Mouse (Mus musculus) frontal cortex, adult 2 months (tissue): Measurements from ENCODE around the gene Dcbld2. TPM values are rescaled to one million over a fixed set of nuclear protein-coding genes. Genes with fewer than 3 reads are reported as not detected.
A peak's percentile ranks its signal among the peaks of the same experiment; 100 is the strongest.
"Not testable (repeated sequence)": the region's sequence is repeated elsewhere in the genome, so short reads cannot be mapped to it uniquely, and the experiment has no call there.

Experiments
- DNase-seq, 2 experiments: peaks; one replicate each; pipeline ENCODE4 v3.0.0; 2022; ENCODE audit warnings: low spot score in 1 of 2; ENCODE audit errors: extremely low spot score in 1 of 2
- polyA plus RNA-seq: library from polyadenylated mRNA; depleted of rRNA; stranded (reverse); fragments of >200 nt; gene quantifications from 2 replicates; pipeline ENCODE4 v1.2.3, GENCODE M21; 2012

The Dcbld2 gene
- polyA plus RNA-seq, 1 experiment: 16.7 TPM

DNA sequence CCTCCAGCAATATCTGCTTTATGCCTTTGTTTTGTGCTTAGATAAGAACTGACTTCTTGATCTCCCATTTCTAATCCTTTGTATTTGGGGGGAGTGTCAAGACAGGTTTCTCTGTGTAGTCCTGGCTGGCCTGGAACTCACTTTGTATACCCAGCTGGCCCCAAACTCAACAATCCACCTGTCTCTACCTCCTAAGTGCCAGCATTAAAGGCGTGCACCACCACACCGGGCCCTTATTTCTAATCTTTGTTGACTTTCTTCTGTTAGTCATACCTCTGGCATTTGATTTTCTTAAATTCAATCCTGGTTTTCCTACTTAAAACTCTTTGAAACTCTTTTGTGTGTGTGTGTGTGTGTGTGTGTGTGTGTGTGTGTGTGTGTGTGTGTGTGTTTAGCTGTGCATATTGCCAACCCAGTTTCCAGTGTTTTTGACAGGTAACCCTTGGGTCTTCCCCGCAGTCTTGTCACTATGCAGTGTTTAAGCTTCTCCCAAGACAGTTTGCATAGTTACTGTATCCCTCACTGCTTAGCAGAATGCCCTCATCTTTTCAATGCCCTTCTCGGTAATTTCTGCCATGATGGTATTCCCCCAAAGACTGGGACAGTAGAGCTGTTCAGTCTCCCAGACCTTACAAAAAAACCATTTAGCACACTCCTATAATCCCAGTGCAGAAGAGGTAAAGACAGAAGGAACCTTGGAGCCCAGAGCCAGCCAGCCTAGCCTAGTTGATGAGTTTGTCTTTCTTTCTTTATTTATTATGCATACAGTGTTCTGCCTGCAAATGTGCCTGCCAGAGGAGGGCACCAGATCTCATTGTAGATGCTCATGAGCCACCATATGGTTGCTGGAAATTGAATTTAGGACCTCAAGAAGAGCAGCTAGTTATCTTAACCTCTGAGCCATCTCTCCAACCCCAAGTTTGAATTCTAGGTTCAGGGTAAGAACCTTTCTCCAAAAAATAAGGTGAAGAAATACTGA is 38.3 kb downstream of the Dcbld2 start:
- DNase-seq: no peak

DNA sequence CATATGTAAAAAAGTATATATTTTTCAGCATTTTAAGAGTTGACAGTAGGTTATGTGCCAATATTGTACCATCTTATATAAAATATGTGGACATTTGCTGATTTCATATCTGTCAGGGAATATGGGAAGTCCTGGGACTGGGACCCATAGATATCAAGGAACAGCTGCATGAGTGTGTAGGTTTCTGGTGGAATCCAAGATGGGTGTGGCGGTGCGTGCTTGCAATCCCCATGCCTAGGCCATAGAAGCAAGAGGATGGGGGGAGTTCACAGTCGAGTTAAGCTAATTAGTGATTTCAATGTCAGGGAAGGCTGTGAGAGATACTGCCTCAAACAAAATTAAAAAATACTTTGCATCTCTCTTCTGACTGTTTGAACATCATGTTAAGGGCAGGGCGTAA is 40.8 kb downstream of the Dcbld2 start:
- no peak for DNase-seq

DNA sequence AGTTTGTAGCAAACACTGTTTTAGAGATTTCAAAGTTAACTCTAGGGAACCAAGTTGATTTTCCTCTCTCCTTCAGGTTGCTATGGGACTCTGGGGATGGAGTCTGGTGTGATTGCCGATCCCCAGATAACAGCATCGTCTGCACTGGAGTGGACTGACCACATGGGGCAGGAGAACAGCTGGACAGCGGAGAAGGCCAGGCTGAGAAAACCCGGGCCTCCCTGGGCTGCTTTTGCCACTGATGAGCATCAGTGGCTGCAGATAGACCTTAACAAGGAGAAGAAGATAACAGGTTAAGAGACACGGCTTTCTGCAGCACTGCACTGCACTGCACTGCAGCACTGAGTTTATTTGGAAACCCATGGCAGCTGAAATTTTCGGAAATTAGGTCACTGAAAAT is 42.4 kb downstream of the Dcbld2 start:
- DNase-seq: no peak

DNA sequence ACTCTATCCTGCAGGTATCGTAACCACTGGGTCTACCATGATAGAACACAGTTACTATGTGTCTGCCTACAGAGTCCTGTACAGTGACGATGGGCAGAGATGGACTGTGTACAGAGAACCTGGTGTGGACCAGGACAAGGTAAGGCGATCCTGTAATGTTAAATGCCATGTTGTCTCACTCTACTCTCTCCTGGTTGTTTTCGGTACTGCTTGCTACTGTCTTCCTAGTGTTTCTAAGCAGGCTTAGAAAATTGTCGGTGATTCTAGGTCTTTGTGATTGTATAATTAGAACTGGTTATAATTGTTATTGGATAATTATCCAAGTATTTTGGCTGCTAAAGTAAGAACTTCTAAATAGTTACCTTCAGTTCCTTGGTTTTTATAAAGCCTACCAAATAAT is 43.4 kb downstream of the Dcbld2 start:
- no peak for DNase-seq

DNA sequence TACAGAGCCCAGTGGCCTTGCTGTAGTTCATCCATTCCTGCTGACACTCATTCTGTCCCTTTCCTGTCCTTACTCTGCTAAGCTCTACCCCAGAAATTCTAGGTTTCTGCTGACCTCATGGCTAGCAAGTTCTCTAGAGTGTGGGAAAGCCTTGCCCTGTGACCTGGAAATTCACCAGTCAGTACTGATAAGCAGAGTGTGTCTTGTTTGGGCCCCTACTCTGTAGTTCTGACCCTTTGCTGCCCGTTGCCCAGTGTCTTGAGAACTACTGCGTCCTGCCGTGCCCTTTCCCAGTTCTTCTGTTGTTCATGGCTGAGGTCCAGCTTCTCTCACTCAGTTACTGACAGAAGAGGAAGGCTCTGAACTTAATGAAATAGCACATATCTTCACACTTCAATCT is 44.9 kb downstream of the Dcbld2 start:
- no peak for DNase-seq

DNA sequence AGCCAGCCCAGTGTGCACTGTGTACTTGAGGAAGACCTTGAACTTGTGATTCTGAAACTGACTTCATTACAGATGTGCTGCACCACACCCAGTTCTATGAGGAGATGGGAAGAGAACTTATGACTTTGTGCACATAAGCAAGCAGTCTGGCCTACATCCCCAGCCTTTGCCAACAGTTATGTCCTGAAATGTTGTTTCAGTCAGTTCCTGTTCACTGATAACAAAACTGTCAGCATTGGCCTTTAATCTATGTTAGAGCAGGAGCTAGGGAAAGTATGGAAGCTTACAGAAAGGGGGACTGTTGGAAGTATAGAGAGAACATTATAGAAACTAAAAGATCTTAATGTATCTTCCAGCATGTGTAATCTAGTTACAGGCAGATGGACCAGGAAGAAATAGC is 45.6 kb downstream of the Dcbld2 start:
- no peak for DNase-seq

DNA sequence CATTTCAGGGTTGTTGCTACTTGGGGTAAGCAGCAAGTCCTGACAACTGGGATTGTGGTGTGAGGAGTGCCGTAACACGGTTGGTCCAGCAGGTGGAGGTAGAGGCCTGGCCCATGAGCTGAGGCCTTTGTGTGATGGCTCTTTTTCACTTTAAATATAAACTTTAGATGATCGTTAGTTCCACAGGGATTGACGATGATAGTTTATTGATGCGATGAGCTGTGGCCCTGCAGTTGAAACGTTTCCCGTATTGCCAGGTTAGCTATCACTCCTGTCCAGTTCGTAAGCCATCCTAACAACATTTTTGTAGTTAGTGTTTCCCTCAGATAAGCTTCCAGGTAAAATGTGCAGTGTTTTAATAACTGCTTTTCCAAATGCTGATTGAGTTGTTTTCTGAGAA is 46.4 kb downstream of the Dcbld2 start:
- DNase-seq: peak in 1 of 2 experiments; percentile 74

DNA sequence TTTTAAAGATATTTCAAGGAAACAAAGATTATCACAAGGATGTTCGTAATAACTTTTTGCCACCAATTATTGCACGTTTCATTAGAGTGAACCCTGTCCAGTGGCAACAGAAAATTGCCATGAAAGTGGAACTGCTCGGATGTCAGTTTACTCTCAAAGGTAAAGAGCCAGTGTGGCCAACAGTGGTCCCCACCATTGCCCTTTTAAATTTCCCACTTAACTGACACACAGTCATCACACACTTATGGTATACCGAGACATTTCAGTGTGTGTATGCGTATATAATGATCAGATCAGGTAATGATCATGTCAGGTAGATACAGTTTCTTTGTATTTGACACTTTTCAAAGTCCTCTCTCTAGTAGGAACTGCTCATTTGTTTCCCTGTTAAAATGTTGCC is 46.9 kb downstream of the Dcbld2 start:
- no peak for DNase-seq

DNA sequence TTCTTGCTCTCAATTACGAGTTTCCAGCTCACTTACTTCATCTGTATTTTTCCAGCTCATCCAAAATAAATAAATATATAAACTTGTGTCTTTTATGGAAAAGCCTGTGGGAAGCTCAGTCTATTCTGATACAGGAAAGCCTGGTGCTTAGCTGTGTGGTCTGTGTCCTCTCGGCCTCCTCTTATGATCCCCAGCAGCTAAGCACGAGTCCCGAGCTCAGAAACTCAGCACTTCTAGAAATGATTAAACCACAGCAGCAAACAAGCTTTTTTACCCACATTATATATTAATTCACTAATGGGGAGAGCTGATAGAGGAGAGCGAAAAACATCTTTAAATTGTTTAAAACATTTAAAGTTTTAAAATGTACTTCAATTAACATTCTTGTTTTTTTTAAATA is 48.2 kb downstream of the Dcbld2 start:
- no peak for DNase-seq

DNA sequence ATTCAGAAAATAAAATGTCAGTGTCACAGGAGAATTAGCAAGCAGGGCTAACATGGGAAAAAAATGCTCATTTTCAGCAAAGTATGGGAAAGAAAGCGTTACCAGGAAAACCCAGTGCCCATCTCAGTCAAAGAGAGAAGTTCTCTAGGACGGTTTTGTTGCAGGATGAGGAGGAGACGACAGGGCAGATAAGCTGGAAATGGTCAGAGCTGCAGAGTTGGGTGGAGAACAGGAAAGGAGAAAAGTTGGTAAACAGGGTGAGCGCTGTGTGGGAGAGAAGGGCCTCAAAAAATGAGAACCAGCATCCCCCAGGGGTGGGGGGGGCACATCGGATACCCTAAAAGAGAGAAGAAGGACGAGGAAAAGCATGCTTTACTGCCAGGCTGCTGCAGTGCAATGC is 48.7 kb downstream of the Dcbld2 start:
- DNase-seq: no peak

DNA sequence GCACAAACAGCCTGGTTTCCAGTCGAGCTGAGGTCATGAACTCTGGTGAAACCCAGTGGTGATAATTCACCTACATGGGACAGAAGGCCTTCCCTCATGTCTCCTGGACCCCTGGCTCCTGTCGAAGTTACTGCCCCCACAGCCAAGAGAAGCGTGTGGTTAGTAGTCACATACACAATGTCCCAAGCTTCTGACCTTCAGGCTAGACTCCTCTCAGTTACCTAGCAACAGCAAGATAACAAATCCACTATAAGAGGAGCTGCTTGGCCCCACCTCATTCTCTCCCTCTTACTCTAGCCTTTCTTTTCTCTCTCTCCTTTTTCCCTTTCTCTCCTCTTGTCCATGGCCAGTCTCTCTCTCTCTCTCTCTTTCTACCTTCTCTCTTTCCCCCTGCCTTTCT is 51.7 kb downstream of the Dcbld2 start:
- DNase-seq: not testable (repeated sequence)

DNA sequence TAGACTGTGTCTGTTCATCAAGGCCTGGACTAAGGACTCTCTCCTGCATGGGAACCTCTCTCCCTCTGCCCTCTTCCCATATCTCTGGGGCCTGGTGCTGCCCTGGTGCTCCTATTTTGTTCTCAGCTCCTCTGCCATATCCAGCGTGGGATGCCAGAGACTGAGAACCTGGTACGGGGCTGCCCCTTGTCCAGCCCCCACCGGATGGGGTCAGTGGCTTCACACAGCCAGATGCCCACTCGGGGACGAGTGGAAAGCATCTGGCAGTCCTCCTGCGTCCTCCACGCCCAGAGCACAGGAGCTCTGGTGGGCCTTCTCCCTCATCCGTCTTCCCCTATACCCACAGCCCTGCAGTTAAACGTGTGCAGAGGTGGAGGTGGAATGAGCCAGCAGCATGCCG is 52.1 kb downstream of the Dcbld2 start:
- DNase-seq: no peak

DNA sequence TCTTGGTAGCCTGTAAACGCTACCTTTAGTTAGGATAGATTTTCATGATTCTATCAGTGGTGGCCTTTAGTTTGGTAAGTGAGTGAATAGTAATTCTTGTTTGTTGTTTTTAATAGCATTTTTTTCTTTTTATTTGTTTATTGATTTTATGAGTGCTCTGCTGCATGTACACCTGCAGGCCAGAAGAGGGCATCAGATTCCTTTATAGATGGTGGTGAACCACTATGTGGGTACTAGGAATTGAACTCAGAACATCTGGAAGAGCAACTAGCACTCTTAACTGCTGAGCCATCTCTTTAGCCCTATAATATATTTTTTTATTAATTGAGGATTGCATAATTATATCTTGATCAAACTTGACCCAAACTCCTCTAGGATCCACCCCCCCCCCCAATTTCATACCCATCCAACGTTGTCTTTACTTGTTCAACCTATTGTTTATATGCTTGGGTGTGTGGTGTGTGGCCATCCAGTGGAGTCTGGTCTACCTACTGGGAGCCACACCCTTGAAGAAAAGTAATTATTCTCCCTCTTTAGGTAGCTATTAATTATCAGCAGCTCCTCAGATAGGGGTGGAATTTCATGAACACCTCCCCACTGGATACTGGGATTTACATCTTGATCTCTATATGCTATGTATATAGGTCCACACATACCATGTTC is 53.7 kb downstream of the Dcbld2 start:
- DNase-seq: no peak

DNA sequence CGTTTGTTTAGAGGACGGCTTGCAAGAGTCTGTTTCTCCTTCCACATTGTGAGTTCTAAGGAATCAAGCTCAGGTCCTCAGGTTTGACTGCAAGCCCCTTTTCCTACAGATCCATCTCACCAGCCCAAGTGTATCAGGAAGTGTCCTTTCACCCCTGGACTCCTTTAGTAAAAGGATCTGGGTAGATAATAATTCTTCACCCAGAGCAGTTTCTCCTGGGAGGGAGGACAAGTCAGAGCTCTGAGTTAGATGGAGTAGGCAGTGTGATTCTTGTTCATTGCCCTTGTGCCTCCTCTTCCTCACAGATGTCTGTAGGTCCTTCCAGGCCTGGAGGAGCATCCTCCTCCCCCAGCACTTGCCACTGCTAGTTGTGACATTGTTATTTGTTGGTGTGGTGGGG is 54.3 kb downstream of the Dcbld2 start:
- no peak for DNase-seq

DNA sequence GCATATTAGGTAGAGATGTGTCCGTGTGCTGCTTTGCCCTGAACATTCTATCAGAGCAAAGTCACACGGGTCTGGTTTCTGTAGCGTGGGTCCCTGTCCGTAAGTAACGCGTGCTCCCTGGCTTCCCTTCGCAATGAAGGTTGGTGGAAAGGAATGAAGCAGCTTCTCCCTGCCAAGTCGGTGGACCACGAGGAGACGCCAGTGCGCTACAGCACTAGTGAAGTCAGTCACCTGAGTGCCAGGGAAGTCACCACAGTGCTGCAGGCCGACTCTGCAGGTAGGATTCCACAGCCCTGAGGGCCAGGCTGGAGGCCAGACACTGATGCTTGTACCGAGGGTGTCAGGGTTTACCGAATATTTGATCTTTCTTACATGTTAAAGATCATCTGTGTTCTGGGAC is 55.8 kb downstream of the Dcbld2 start:
- no peak for DNase-seq

DNA sequence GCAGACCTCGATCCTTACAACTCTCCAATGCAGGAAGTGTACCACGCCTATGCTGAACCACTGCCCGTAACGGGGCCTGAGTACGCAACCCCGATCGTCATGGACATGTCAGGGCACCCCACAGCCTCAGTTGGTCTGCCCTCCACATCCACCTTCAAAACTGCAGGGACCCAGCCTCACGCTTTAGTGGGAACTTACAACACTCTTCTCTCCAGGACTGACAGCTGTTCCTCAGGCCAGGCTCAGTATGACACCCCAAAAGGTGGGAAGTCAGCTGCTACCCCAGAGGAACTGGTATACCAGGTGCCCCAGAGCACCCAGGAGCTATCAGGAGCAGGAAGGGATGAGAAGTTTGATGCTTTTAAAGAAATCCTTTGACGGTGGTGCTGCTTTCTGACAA is 57.2 kb downstream of the Dcbld2 start:
- no peak for DNase-seq

DNA sequence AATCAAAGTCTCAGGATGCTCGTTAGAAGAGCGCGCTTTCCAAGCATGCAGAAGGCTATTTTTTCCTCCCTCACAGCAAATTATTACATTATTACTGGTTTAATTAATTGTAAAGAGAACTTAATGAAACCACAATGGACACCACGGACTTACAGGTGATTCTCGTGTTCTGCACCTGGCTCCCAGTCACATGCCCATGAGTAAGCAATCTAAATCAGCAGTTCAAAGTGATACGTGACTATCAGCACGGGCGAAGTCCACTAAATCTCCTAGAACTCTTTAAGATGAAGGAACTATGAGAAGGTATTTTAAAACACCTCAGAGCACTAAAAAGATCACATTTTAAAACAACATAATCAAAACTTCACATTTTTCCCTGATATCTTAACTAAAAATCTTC is 61.8 kb downstream of the Dcbld2 start:
- DNase-seq: no peak

DNA sequence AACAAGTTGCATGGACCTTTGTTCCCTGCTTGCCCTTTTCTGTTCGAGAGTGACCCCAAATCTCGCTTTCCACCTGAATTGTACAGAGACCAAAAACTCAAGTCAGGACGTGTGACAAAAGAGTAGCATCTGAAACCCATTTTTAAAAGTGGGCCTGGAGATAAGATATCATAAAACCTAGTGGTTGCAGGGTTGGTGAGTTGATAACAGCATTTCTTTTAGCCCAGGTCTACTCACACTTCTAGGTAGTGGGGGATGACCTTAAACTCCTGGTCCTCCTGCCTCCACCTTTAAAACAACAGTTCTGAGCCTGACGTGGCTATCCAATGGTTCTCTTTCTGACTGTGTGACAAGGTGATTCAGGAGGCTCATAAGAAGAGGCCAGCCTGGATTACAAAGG is 62.6 kb downstream of the Dcbld2 start:
- DNase-seq: no peak

DNA sequence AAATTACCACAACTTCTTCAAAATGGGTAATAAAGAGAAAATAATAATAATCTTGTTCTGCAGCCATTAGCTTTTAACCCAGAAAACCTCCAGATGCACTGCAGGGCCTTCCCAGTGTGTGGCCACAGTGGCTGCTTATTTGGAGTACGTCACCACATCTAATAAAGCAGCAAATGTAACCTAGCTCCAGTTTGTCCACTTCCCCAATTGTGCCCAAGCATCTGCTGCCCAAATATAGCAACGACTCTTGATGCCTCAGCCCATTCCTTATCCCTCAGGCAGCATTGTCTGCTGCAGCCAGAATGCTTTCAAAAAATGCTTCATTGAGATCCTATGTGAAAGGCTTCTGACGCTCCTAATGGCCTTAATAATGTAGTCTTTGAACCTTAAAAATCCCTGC is 66.6 kb downstream of the Dcbld2 start:
- DNase-seq: no peak

DNA sequence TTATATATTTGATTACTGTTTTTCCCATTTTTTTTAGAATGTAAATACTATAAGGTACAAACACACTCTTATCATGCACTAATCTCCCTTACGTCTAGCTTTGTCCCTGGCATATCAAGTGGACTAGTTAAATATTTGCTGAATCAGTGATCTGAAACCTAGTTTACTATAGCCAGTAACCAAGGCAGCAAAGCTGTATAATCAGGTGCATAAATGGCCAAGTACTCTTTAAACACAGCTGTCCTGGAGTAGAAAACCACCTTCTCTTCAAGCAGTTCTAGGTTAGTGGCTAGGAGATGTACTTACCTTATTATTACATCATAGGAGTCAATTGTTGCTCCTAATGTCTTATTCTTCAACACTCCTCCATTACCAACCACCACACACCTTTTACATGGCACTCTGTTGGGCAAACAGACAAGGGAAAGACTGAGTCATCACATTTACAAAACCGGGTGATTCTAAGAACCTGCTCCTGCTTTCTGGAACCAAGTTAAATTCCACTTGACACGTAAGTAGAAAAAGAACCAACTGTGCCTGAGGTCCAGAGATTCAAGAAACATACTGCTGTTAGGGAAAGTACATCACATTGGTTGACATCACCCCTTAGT is 67.4 kb downstream of the Dcbld2 start:
- DNase-seq: no peak

DNA sequence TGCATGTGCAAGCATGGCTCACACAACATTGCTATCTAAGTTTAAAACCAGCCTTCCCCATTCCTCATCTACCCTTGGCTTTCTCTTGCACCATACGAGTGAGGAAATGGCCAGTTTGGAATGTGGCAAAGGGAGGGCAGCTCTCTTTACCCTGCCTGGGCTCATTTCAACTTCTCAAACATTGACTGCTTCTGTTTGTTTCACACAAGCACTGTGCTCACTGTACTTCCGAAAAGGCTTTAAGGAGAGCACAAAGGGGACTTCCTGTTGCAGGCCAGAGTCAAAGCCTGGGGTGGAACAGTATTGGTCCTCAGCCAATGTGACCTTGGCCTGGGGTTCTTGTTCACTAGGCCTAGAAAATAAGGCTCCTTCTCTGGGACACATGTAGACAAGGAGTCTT is 68.1 kb downstream of the Dcbld2 start:
- DNase-seq: no peak
